Mouse (Mus musculus) brain, embryonic 18.5 days (tissue): ENCODE results near the gene Gm4131.

Source experiments
- DNase-seq: peaks from one replicate; pipeline ENCODE4 v3.0.0-alpha.2; 2012; ENCODE audit warnings: low read depth, low spot score

Gene Gm4131

GRCm38 (mm10) chr14:62550121-62550520, 16.6 kb downstream of the Gm4131 start:
- DNase-seq, result no peak

- DNase-seq, result no peak
These were observed 20.0 kb downstream of the Gm4131 start for GRCm38 (mm10) chr14:62546746-62547145.

GRCm38 (mm10) chr14:62546296-62546695, 20.4 kb downstream of the Gm4131 start:
- no peak for DNase-seq

- DNase-seq, result no peak
These were observed 25.0 kb downstream of the Gm4131 start for GRCm38 (mm10) chr14:62541751-62542150.

GRCm38 (mm10) chr14:62539834-62540233, 26.9 kb downstream of the Gm4131 start:
- DNase-seq, result no peak

DNA sequence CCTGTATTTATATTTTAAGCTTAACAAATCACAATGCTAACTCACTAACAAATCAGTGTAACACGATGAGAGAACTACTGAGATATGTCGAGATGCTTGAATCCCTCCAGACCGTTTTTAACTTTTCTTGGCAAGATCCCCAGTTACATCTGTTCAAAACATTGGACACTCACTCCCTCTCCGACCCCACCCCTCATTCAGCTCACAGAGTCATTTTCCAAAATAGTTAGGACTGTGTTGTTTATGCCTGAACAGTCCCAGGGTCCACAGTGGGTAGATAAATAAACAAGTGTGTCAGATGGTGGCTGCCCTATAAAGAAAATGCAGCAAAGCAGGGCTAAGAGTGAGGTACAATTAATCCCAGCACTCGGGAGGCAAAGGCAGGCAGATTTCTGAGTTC, 29.7 kb downstream of the Gm4131 start:
- no peak for DNase-seq

DNA sequence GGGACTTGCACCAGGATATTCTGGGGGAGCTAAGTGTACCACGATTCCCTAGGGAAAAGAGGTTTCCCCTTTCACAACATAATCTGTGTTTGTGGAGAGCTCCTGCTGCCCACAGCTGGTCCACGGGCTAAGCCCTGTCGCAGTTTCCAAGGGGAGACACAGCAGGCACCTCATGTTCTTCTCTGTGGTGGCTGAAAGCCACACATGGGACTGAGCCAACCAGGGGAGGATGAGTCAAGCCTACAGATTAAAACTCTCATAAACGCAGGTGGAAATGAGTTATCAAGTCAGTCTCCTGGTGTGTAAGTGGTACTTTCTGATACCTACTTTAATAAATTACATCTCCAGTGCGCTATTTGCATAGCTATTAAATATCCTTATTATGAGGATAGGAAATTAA, 30.6 kb downstream of the Gm4131 start:
- DNase-seq, result no peak

DNA sequence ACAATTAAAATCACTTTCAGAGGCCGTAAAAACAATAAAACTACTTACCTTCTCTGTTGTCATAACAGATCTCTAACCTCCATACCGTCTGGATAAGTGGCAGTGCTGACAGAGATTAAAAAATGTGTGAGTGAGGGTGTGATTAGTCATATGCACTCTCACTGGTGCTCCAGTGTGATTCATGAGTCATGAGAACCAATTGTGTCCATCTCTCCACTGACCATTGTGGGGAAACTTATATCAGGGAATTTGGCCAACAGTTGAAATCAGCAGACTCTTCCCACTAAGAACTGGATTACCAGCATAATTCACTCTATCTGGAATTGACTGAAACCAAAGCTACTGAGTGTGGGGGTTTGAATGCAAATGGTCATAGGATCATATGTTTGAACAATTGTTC, 35.8 kb downstream of the Gm4131 start:
- no peak for DNase-seq

DNA sequence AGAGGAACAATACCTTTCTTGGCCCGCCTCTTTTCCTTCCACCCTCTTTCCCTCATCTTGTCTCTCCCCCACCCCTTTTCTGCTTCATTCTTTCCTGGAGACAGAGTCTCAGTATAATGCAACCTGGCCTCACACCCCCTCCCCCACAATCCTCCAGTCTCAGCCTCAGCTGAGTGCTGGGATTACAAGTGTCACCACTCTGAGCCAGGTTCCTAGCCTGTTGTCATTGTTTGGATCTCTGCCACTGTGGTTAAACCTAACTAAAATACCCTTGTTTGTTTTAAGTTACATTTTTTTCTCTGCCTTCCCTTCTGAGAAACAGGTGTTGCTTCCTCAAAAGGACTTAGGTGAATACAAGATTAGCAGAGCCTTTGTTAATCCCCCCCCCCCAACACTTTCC, 53.9 kb downstream of the Gm4131 start:
- DNase-seq, result no peak

GRCm38 (mm10) chr14:62509350-62509749, 57.4 kb downstream of the Gm4131 start:
- no peak for DNase-seq

GRCm38 (mm10) chr14:62506261-62506660, 60.5 kb downstream of the Gm4131 start:
- DNase-seq, result no peak

DNA sequence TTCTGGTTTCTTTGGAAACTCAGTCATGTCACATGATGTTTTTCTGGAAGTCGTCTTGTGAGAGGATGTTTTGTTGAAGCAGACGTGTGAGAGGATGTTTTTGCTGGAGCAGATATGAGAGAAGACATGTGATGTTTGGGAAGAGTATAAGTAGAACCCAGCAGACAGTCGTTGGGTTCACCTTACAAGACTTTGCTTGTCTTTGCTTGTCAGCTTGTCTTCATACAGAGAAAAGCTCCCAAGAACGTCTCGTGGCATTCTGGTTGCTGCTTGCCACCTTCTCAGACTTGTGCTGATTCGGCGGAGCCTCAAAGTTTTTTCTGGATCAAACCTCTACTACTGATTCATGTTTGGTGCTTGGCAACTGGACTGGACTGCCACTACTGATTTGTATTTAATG, 69.3 kb downstream of the Gm4131 start:
- DNase-seq, result no peak

DNA sequence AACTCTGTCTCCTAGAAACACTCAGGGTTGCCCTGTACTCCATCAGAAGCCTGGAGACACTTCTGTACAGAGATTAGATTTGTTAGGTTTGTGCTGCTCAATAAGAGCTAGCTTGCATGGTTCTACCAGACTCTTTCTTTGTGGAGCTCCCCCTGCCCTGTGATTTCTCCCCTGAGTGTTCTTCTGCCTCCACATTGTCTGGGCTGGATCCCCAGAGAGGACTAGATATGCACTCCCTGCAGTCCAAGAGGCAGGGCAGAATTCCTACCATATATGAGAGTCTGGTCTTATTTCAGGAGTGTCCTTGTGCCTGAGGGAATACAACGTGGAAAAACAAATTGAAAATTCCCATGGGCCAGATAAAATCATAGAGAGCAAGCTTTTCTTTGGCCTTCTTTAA, 70.2 kb downstream of the Gm4131 start:
- DNase-seq, result no peak

GRCm38 (mm10) chr14:62493456-62493855, 73.3 kb downstream of the Gm4131 start:
- DNase-seq, result no peak

DNA sequence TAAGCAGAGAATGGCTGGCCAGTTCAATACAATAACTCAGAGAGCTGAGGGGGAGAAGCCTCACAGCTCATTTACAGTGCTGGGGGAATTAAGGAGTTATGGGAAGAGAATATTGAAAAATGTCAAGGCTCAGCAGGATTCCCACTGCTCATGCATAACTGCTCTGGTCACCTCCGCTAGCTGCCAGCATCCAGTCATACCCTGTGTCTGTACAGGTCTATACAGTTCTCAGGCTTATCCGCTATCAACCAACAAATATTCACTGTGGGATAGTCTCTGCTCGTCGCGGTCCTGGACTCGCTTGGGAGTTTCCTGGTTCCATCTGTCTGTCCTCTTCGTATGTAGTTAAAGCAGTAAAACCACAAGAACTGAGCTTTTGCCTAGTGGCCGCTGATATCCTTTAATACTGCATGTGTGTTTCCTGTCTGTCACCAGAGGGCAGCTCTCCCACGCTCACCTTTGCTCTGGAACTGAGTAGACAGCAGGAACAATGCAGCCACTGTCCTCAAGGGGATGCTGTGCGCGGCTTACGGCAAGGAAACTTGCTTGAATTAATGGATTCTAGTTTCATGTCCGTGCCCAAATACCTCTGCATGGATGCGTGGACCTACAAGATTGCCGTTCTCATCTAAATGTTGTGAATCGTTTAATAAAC, 74.4 kb downstream of the Gm4131 start:
- peak; percentile 52 for DNase-seq

- DNase-seq, result no peak
These were observed 78.5 kb downstream of the Gm4131 start for GRCm38 (mm10) chr14:62488270-62488669.

DNA sequence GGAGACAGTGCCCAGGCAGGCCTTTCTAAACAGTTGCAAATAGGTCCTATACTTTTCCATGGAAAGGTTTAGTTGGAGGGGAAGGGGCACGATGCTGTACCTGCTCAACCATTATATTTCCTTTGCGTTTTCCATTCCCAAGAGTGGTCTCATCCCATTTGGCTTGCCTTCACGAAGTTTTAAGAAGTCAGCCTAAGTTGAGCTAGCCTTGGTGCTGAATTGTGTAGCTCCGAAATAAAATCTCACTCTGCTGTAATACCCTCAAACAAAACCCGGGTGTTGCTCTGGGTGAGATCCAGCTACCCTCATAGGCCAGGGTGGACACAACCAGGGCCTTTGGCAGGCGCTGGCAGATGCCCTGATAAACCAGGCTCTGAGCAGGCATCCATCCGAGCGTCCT, 85.3 kb downstream of the Gm4131 start:
- no peak for DNase-seq

GRCm38 (mm10) chr14:62479395-62479794, 87.3 kb downstream of the Gm4131 start:
- no peak for DNase-seq

- no peak for DNase-seq
These were observed 92.2 kb downstream of the Gm4131 start for GRCm38 (mm10) chr14:62474481-62474880.

DNA sequence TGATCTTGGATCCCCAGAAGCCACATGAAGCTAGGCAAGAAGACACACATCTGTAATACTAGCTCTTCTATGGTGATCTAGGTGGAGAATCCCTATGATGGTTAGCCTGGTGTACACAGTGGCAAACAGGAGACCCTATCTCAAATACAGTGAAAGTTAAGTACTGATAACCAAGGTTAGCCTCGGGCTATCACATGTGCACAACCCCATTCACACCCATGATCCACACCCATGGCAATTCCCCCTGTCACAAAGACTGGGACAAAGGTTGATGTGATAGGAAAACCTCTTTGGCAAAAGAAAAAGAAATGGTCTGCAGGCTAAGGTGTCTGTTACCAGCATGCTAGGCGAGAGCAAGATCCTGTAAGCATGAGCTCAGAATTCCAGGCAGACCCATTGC, 94.7 kb downstream of the Gm4131 start:
- no peak for DNase-seq

- no peak for DNase-seq
These were observed 98.0 kb downstream of the Gm4131 start for GRCm38 (mm10) chr14:62468753-62469125.

GRCm38 (mm10) chr14:62468119-62468752, 98.5 kb downstream of the Gm4131 start:
- DNase-seq, result no peak

DNA sequence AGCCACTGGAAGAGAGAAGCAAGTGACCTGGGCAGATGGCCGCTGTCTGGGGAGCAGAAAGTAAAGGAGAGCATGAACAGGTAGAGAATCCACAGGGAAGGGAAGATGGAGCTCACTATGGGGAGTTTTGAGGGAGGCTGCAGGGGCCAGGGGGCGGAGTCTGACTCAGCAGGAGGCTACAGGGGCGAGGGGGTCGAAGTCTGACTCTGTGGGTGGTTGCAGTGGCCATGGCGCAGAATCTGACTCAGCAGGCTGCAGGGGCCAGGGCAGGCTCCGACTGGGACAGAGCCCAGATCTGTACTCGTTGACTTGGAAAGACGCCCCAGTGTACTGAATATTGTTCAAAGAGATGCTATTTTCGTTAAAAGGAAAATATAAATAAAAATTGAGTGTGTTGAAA, 101.8 kb downstream of the Gm4131 start:
- DNase-seq, result no peak

- DNase-seq, result no peak
These were observed 107.2 kb downstream of the Gm4131 start for GRCm38 (mm10) chr14:62459541-62459940.
